Mouse (Mus musculus) G1E (cell line): Measurements from ENCODE around the gene Ier3. TPM values are rescaled to one million over a fixed set of nuclear protein-coding genes. Genes with fewer than 3 reads are reported as not detected.

Experiments used
- ATAC-seq: 2 replicates; pipeline ENCODE4 v1.8.0; 2016; ENCODE audit warnings: mild to moderate bottlenecking; ENCODE audit not compliant: insufficient number of reproducible peaks, poor library complexity, low FRiP score, severe bottlenecking; ENCODE audit errors: extremely low read depth
- DNase-seq: peaks from one replicate; pipeline ENCODE4 v3.0.0; 2012; ENCODE audit warnings: low spot score
- H3K27me3 ChIP-seq: 2 replicates; pipeline ENCODE4 v1.6.1; 2012; ENCODE audit warnings: mild to moderate bottlenecking, low read length, inconsistent platforms; ENCODE audit not compliant: insufficient read depth
- H3K36me3 ChIP-seq: replicated peaks from 2 replicates; pipeline ENCODE3; 2012; ENCODE audit warnings: mild to moderate bottlenecking, inconsistent platforms
- H3K4me1 ChIP-seq: 2 replicates; pipeline ENCODE4 v1.6.1; 2012; ENCODE audit warnings: low read depth, low read length, inconsistent platforms, mixed read lengths; ENCODE audit not compliant: insufficient read depth
- H3K4me3 ChIP-seq: 2 replicates; pipeline ENCODE4 v1.5.1; 2012; ENCODE audit warnings: low read depth, mild to moderate bottlenecking, inconsistent platforms, low read length, moderate library complexity, mixed read lengths
- H3K9me3 ChIP-seq: replicated peaks from 2 replicates; pipeline ENCODE4 v1.6.1; 2012; ENCODE audit warnings: inconsistent platforms
- CTCF ChIP-seq: IDR thresholded peaks from 2 replicates; pipeline ENCODE4 v1.5.1; 2012; ENCODE audit warnings: low read depth, low read length, inconsistent platforms, mixed read lengths
- GATA1 ChIP-seq: IDR thresholded peaks from 2 replicates; pipeline ENCODE4 v1.6.1; 2012; ENCODE audit warnings: borderline replicate concordance, low read length, inconsistent platforms, mixed read lengths
- GATA2 ChIP-seq: IDR thresholded peaks from 2 replicates; pipeline ENCODE4 v1.6.1; 2012; ENCODE audit warnings: low read depth, low read length, inconsistent platforms, borderline replicate concordance
- POLR2AphosphoS5 ChIP-seq: IDR thresholded peaks from 2 replicates; pipeline ENCODE4 v1.6.1; 2012; ENCODE audit warnings: low read depth, low read length, inconsistent platforms; ENCODE audit not compliant: insufficient replicate concordance
- TAL1 ChIP-seq: conservative IDR thresholded peaks from 2 replicates; pipeline ENCODE4 v1.6.1; 2012; ENCODE audit warnings: low read depth, low read length, inconsistent platforms, mixed read lengths
- polyA plus RNA-seq: library from polyadenylated mRNA; stranded (reverse); fragments of >175 nt; gene quantifications from 2 replicates; pipeline ENCODE4 v1.2.3, GENCODE M21; 2012
- total RNA-seq, 2 experiments: library from RNA; stranded (forward) in 1 of 2; stranded (reverse) in 1 of 2; fragments of 200-1000 nt in 1 of 2; fragments of >200 nt in 1 of 2; fragmentation: Nextera tagmentation in 1 of 2; gene quantifications; 2 replicates each; pipeline ENCODE4 v1.2.3; 2014 to 2017

Gene Ier3
- total and polyA plus RNA-seq, 3 experiments: 21.4 to 49.5 (median 39.8) TPM

- ATAC-seq: no peak
- H3K4me1 ChIP-seq: peaks cover 42% of the 10 kb centered on the region
- H3K4me3 ChIP-seq: no peak overlapping the region
- DNase-seq: no peak
- H3K36me3 ChIP-seq: no peaks in the 10 kb centered on the region
- H3K27me3 ChIP-seq: no peaks in the 10 kb centered on the region
- TF ChIP-seq GATA2: no peak
- peak; percentile 60 for TF ChIP-seq CTCF
- no peaks in the 10 kb centered on the region for H3K9me3 ChIP-seq
These were observed 39.1 kb upstream of the Ier3 start for GRCm38 (mm10) chr17:35782398-35782797.

GRCm38 (mm10) chr17:35782924-35783323 lies 38.6 kb upstream of the Ier3 start:
- H3K4me1 ChIP-seq: peaks cover 39% of the 10 kb centered on the region
- DNase-seq (no peak), ATAC-seq (no peak)
- no peaks in the 10 kb centered on the region for H3K36me3 ChIP-seq
- H3K9me3 ChIP-seq: no peaks in the 10 kb centered on the region
- no peak overlapping the region for H3K4me3 ChIP-seq
- TF ChIP-seq TAL1 (no peak), GATA1 (no peak), POLR2AphosphoS5 (no peak), GATA2 (no peak), CTCF (no peak)
- no peaks in the 10 kb centered on the region for H3K27me3 ChIP-seq

- ATAC-seq (peak; percentile 40), DNase-seq (no peak)
- no peaks in the 10 kb centered on the region for H3K36me3 ChIP-seq
- H3K4me1 ChIP-seq: peaks cover 40% of the 10 kb centered on the region
- H3K9me3 ChIP-seq: no peaks in the 10 kb centered on the region
- H3K27me3 ChIP-seq: no peaks in the 10 kb centered on the region
- H3K4me3 ChIP-seq: no peak overlapping the region
- TF ChIP-seq TAL1: no peak
These were observed 37.5 kb upstream of the Ier3 start for GRCm38 (mm10) chr17:35783944-35784343.

GRCm38 (mm10) chr17:35785140-35785539 lies 36.3 kb upstream of the Ier3 start:
- no peak for TF ChIP-seq GATA1
- no peak for TF ChIP-seq GATA2
- no peak for TF ChIP-seq CTCF
- TF ChIP-seq TAL1: no peak
- no peak for TF ChIP-seq POLR2AphosphoS5
- H3K27me3 ChIP-seq: peaks cover 5% of the 10 kb centered on the region
- no peak overlapping the region for H3K4me3 ChIP-seq
- peaks cover 32% of the 10 kb centered on the region for H3K4me1 ChIP-seq
- ATAC-seq (no peak), DNase-seq (no peak)
- H3K36me3 ChIP-seq: no peaks in the 10 kb centered on the region
- no peaks in the 10 kb centered on the region for H3K9me3 ChIP-seq

- H3K36me3 ChIP-seq: no peaks in the 10 kb centered on the region
- H3K4me1 ChIP-seq: peaks cover 36% of the 10 kb centered on the region
- no peak for TF ChIP-seq POLR2AphosphoS5
- no peak for TF ChIP-seq GATA2
- TF ChIP-seq CTCF: no peak
- TF ChIP-seq GATA1: no peak
- no peak for TF ChIP-seq TAL1
- no peak for ATAC-seq
- H3K9me3 ChIP-seq: no peaks in the 10 kb centered on the region
- H3K4me3 ChIP-seq: no peak overlapping the region
- H3K27me3 ChIP-seq: peaks cover 5% of the 10 kb centered on the region
- DNase-seq: no peak
These were observed 34.0 kb upstream of the Ier3 start for GRCm38 (mm10) chr17:35787493-35787892.

GRCm38 (mm10) chr17:35788025-35788424 lies 33.5 kb upstream of the Ier3 start:
- no peak for DNase-seq
- H3K27me3 ChIP-seq: peaks cover 5% of the 10 kb centered on the region
- ATAC-seq: no peak
- no peak for TF ChIP-seq TAL1
- no peak for TF ChIP-seq POLR2AphosphoS5
- TF ChIP-seq GATA2: no peak
- no peak for TF ChIP-seq GATA1
- no peak for TF ChIP-seq CTCF
- peaks cover 41% of the 10 kb centered on the region for H3K4me1 ChIP-seq
- H3K9me3 ChIP-seq: no peaks in the 10 kb centered on the region
- no peak overlapping the region for H3K4me3 ChIP-seq
- no peaks in the 10 kb centered on the region for H3K36me3 ChIP-seq

DNA sequence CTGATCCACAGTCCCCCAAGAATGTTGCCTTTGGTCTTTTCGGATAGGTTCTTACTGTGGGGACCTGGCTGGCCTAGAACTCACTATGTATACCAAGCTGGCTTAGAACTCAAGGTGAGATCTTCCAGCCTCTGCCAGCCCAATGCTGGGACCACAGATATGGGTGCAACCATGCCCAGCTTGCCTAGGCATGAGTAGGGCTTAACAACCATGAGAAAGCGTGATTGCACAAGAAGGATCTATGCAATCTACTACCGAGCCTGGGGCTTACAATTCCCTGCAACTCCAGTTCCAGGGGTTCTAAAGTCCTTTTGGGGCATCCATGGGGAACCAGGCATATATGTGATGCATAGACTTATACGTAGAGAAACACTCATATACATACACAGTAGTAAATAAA lies 30.6 kb upstream of the Ier3 start:
- no peak for ATAC-seq
- TF ChIP-seq GATA1 (no peak), GATA2 (no peak), TAL1 (no peak), CTCF (no peak), POLR2AphosphoS5 (no peak)
- no peaks in the 10 kb centered on the region for H3K36me3 ChIP-seq
- peaks cover 45% of the 10 kb centered on the region for H3K4me1 ChIP-seq
- no peak for DNase-seq
- H3K9me3 ChIP-seq: no peaks in the 10 kb centered on the region
- no peak overlapping the region for H3K4me3 ChIP-seq
- peaks cover 5% of the 10 kb centered on the region for H3K27me3 ChIP-seq
